ENCODE assay signal across 8 mouse cellular contexts in the genomic region with DNA sequence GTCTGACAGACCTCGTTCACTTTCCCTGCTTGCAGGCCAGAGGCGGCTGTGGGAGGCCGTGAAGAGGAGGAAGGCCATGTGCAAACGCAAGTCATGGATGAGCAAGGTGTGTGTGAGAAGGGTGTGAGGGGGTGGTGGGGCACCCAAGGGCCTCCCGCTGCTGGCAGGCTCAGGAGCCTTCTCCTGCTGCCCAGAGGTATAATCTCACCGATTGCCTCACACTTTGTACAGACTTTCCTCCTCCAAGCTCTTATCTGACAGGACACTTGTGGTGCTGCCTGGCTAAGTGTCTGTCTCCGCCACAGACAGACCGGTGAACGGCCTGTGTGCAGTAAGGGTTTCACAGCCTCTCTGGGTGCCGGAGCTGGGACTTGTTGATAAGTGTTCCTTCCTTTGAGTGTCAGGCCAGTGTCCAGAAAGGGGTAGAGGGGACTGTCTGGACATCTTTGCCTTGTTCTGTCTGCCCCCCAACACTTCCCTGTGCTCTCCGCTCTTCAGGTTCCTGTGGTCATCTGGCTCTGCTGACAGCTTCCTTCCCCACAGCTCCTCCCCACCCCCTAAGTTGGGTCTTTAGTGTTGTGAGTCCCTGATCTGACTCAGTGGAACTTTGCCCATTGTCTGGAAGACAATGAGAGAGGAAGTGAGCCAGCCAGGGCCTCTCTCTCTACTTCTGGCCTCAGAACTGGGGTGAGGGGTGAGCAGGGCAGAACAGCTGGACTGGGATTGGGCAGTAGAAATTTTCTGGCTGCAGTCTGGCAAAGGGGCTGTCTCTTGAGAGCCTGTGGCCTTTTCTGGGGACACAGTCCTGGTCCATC. TPM values are rescaled to one million over a fixed set of nuclear protein-coding genes. Genes with fewer than 3 reads are reported as not detected.
DNase-seq lines count a peak whose midpoint lies in the region; ATAC-seq and TF ChIP-seq lines count a peak whose summit lies in the region.

No protein-coding gene starts in this region.

- peak; percentile 43 for DNase-seq in gastrocnemius, adult 2 months
- no peak for DNase-seq in gastrocnemius, postnatal 10 days
- DNase-seq in adrenal gland, postnatal 36 days: peak; percentile 22 to 56
- DNase-seq in kidney, postnatal 36 days: peak; percentile 55 to 66
- DNase-seq in layer of hippocampus, adult 9-10 months (ENCODE audit: low spot score): no peak
- DNase-seq in left cerebral cortex, adult 9 months (ENCODE audit: low spot score in 2 of 2): no peak

- H3K27ac ChIP-seq in gastrocnemius, adult 2 months: peak overlapping the region; percentile 97
- H3K27ac ChIP-seq in heart, embryonic 11.5 days (ENCODE audit: low read depth, low read length): peak overlapping the region; percentile 81
- peak overlapping the region; percentile 20; the same call in 1 of the 2 replicates for H3K27ac ChIP-seq in midbrain, embryonic 15.5 days

- H3K36me3 ChIP-seq in heart, embryonic 11.5 days (ENCODE audit: control insufficient read depth, insufficient read depth, low read length): no peaks in the 10 kb centered on the region
- peaks cover 7% of the 10 kb centered on the region; the same call in 1 of the 2 replicates for H3K36me3 ChIP-seq in midbrain, embryonic 15.5 days (replicated peaks)

- peak; percentile 81 for ATAC-seq in heart, embryonic 11.5 days (replicated peaks; ENCODE audit: insufficient number of reproducible peaks, low FRiP score, low TSS enrichment)
- ATAC-seq in midbrain, embryonic 15.5 days (replicated peaks): no peak

- H3K27me3 ChIP-seq in heart, embryonic 11.5 days (ENCODE audit: control insufficient read depth, insufficient read depth, low read length): 0 out of 2 replicates have a peak, but pooled peaks cover 3% of the 10 kb centered on the region
- H3K27me3 ChIP-seq in midbrain, embryonic 15.5 days (replicated peaks): no peaks in the 10 kb centered on the region

- H3K4me2 ChIP-seq in heart, embryonic 11.5 days: peak overlapping the region; percentile 34
- H3K4me2 ChIP-seq in midbrain, embryonic 15.5 days: no peak overlapping the region

- H3K9me3 ChIP-seq in heart, embryonic 11.5 days (replicated peaks; ENCODE audit: control insufficient read depth, low read length): no peaks in the 10 kb centered on the region
- H3K9me3 ChIP-seq in midbrain, embryonic 15.5 days: no peaks in the 10 kb centered on the region

- peak overlapping the region; percentile 61 for H3K4me3 ChIP-seq in gastrocnemius, adult 2 months
- H3K4me3 ChIP-seq in heart, embryonic 11.5 days (ENCODE audit: low read depth, low read length): peak overlapping the region; percentile 6; the same call in 1 of the 2 replicates
- no peak overlapping the region for H3K4me3 ChIP-seq in midbrain, embryonic 15.5 days

- TF ChIP-seq CTCF in gastrocnemius, adult 2 months (IDR thresholded peaks at IDR 0.05): no peak

- WGBS in heart, embryonic 11.5 days (ENCODE audit: insufficient replicate concordance): 16% methylated on average over 11 of the region's 11 CpGs
- WGBS in midbrain, embryonic 15.5 days: 45% methylated on average over 11 of the region's 11 CpGs

- intact Hi-C loops in gastrocnemius, adult 2 months (cut with DNase I): no loop called here

- peaks cover 70% of the 10 kb centered on the region for H3K4me1 ChIP-seq in heart, embryonic 11.5 days (ENCODE audit: control insufficient read depth, insufficient read depth, low read length)
- peaks cover 32% of the 10 kb centered on the region for H3K4me1 ChIP-seq in midbrain, embryonic 15.5 days

- peak overlapping the region; percentile 18; the same call in 1 of the 2 replicates for H3K9ac ChIP-seq in heart, embryonic 11.5 days (ENCODE audit: low read depth, low read length)
- no peak overlapping the region for H3K9ac ChIP-seq in midbrain, embryonic 15.5 days

RNA-seq across cellular contexts. Expression of gene Tnk2, which starts 22.4 kb away (rescaled TPM):
- total RNA-seq in gastrocnemius, adult 2 months (2021): 10 to 100 TPM; 48.4 to 54.4 TPM
- 10 to 100 TPM; 51.6 to 82.2 TPM for total RNA-seq in gastrocnemius, postnatal 10 days (2021)
- 10 to 100 TPM; 31.1 to 36.4 TPM for total RNA-seq in adrenal gland, postnatal 36 days (2021)
- 6.9 and 7.8 TPM in 2 replicates for polyA plus RNA-seq in heart, embryonic 11.5 days (2014; fragmentation: Nextera tagmentation; extraction: Ambion mirVana)
- 22.0 and 24.2 TPM in 2 replicates for polyA plus RNA-seq in midbrain, embryonic 15.5 days (2015; fragmentation: Nextera tagmentation; extraction: Ambion mirVana)

RNA-seq across cellular contexts. Expression of gene Tfrc, which starts 57.3 kb away (rescaled TPM):
- 100 to 1,000 TPM in 1 of 2 experiments, 10 to 100 TPM in 1; 77.4 to 174 TPM for total RNA-seq in gastrocnemius, adult 2 months (2021)
- 100 to 1,000 TPM; 160 to 197 TPM for total RNA-seq in gastrocnemius, postnatal 10 days (2021)
- 10 to 100 TPM; 21.2 to 75.7 TPM for total RNA-seq in adrenal gland, postnatal 36 days (2021)
- polyA plus RNA-seq in heart, embryonic 11.5 days (2014; fragmentation: Nextera tagmentation; extraction: Ambion mirVana): 66.7 and 69.2 TPM in 2 replicates
- 33.0 and 35.6 TPM in 2 replicates for polyA plus RNA-seq in midbrain, embryonic 15.5 days (2015; fragmentation: Nextera tagmentation; extraction: Ambion mirVana)

Comparison
In these comparisons a context has a peak if more than half of its experiments do, and no peak if none do; other contexts are left out.
1. DNase-seq: peak in gastrocnemius, adult 2 months (single experiment), adrenal gland, postnatal 36 days (2 of 2) and kidney, postnatal 36 days (2 of 2); none in gastrocnemius, postnatal 10 days (single experiment), layer of hippocampus, adult 9-10 months (single experiment) and left cerebral cortex, adult 9 months (0 of 2).
2. H3K27ac ChIP-seq: peak in every context shown above with its lines; median percentile 97 in gastrocnemius, adult 2 months; 81 in heart, embryonic 11.5 days; 20 in midbrain, embryonic 15.5 days.